Mouse (Mus musculus) layer of hippocampus, postnatal 10 days (tissue): Measurements from ENCODE around the gene Fam227b. TPM values are rescaled to one million over a fixed set of nuclear protein-coding genes. Genes with fewer than 3 reads are reported as not detected.

ENCODE experiments used
- DNase-seq, 2 experiments: peaks; one replicate each; pipeline ENCODE4 v3.0.0; 2021; ENCODE audit warnings: low spot score in 2 of 2
- total RNA-seq, 2 experiments: library from RNA; stranded (reverse); gene quantifications; 2 replicates each; pipeline ENCODE4 v1.2.3; 2021

The Fam227b gene
- total RNA-seq, 2 experiments from 2014 or later: 0.20 to 0.30 TPM

- DNase-seq: no peak
Measured at GRCm38 (mm10) chr2:126006742-126007141, 145.1 kb downstream of the Fam227b start.

- DNase-seq: peak; percentile 53 to 62
Measured at GRCm38 (mm10) chr2:126006088-126006487, 145.7 kb downstream of the Fam227b start.

- no peak for DNase-seq
Measured at GRCm38 (mm10) chr2:126002291-126002690, 149.5 kb downstream of the Fam227b start.

- DNase-seq: no peak
Measured at GRCm38 (mm10) chr2:125975808-125976345, 175.9 kb downstream of the Fam227b start.

GRCm38 (mm10) chr2:125975206-125975605, 176.6 kb downstream of the Fam227b start:
- DNase-seq: no peak

- no peak for DNase-seq
Measured at GRCm38 (mm10) chr2:125973207-125973606, 178.6 kb downstream of the Fam227b start.

- DNase-seq: no peak
Measured at GRCm38 (mm10) chr2:125968811-125969210, 183.0 kb downstream of the Fam227b start.

- no peak for DNase-seq
Measured at GRCm38 (mm10) chr2:125948195-125948594, 203.6 kb downstream of the Fam227b start.

GRCm38 (mm10) chr2:125943301-125943700, 208.5 kb downstream of the Fam227b start:
- no peak for DNase-seq

- DNase-seq: no peak
Measured at GRCm38 (mm10) chr2:125941111-125941785, 210.6 kb downstream of the Fam227b start.

GRCm38 (mm10) chr2:125938993-125939642, 212.7 kb downstream of the Fam227b start:
- no peak for DNase-seq

GRCm38 (mm10) chr2:125936396-125936795, 215.4 kb downstream of the Fam227b start:
- DNase-seq: no peak

- DNase-seq: no peak
Measured at GRCm38 (mm10) chr2:125933977-125934376, 217.8 kb downstream of the Fam227b start.

Other genes with a start within 250 kb of the Fam227b start
- gene Fgf7, start 117.3 kb downstream of the Fam227b start, total RNA-seq: under 1 TPM; 0.41 to 0.76 TPM
- 10 to 100 TPM; 13.1 to 13.3 TPM for gene Dtwd1, start 137 bp upstream of the Fam227b start, total RNA-seq
- gene Gm17555, start 63.1 kb upstream of the Fam227b start, total RNA-seq: not detected